Mouse (Mus musculus): ENCODE data around the gene Ccdc187. TPM values are rescaled to one million over a fixed set of nuclear protein-coding genes. Genes with fewer than 3 reads are reported as not detected.

The Ccdc187 gene
- total RNA-seq, 2 experiments from 2014 or later, result not detected

GRCm38 (mm10) chr2:26225242-26225641 lies 69.1 kb downstream of the Ccdc187 start:
- no peak for ATAC-seq (replicated peaks; ENCODE audit: poor library complexity)

GRCm38 (mm10) chr2:26223961-26224360 lies 70.4 kb downstream of the Ccdc187 start:
- no peak for ATAC-seq (replicated peaks; ENCODE audit: poor library complexity)

GRCm38 (mm10) chr2:26214526-26214925 lies 79.8 kb downstream of the Ccdc187 start:
- peak; percentile 96 for ATAC-seq (replicated peaks; ENCODE audit: poor library complexity)

GRCm38 (mm10) chr2:26209566-26209965 lies 84.8 kb downstream of the Ccdc187 start:
- no peak for ATAC-seq (replicated peaks; ENCODE audit: poor library complexity)

DNA sequence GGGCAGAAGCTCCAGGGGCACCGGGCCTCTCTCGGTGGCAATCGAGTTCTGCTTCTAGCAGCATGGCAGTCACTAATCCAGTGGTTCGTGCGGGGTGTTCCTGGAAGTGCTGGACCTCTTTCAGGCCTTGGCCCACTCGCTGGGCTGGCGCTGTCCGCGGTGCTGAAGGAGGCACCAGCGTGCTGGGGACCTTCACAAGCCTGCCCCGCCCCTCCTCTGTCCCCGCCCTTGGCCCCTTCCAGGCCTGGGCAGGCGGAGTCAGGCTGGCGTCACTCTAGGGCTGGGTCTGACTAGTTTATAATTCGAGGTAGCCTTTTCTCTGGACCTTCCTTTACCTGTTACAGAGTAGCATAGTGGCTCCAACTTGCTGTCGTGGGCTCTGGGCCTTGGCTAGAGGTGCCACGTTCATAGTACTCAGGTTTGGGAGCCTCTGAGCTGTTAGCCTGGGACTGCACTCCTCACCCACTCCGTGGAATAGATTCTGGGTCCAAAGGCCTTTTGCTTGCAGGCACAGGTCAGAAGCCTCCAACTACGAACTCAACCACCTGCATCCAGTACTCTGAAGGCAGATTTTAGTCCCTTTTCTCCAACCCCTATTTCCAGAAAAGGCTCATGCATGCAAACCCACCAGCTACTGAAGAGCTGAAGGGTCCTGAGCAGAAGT lies 86.1 kb downstream of the Ccdc187 start, which contains the start of gene Lhx3:
Gene Lhx3, minus strand, starts transcription at position 164 of the 664 bp plus-strand sequence.
- ATAC-seq (replicated peaks; ENCODE audit: poor library complexity), result peak; percentile 95

DNA sequence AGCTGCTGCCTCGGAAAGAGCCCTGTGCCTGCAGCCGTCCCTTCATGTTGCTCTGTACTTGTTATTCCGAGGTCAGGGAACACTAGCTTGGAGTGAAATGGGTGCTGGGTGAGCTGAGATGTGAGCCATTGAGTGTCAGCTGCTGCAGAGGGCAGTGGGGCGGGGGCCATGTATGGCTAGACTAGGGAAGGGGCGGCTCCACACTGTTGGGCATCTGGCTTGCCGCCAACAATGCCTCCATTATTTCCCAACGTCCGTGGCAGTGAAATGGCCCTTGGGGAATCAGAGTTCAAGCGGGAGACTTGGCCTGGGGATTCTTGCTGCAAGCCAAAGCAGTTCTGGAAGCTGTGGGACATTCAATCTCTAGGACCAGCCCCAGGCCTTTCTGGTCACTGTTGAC lies 86.8 kb downstream of the Ccdc187 start:
- no peak for ATAC-seq (replicated peaks; ENCODE audit: poor library complexity)

DNA sequence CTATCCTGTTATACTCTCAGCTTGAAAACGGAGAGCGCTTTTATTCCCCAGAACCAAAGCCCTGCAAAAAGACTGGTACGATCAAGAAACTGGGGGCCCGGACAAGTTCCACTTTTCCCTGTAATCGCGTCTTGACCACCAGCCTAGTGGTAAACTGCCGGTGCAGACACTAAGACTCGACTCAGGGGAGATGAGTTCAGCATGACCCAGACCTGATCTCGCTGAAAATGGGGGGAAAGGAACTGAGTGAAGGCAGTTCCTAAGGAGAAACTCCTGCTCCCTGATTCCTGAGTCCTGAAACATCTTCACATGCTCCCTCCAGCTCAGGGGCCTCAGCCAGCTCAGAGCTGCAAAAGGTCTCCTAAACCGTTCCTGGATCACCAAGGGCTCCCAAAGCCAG lies 88.6 kb downstream of the Ccdc187 start:
- no peak for ATAC-seq (replicated peaks; ENCODE audit: poor library complexity)

- peak; percentile 62 for ATAC-seq (replicated peaks; ENCODE audit: poor library complexity)
These were observed 89.2 kb downstream of the Ccdc187 start for GRCm38 (mm10) chr2:26205126-26205525.

DNA sequence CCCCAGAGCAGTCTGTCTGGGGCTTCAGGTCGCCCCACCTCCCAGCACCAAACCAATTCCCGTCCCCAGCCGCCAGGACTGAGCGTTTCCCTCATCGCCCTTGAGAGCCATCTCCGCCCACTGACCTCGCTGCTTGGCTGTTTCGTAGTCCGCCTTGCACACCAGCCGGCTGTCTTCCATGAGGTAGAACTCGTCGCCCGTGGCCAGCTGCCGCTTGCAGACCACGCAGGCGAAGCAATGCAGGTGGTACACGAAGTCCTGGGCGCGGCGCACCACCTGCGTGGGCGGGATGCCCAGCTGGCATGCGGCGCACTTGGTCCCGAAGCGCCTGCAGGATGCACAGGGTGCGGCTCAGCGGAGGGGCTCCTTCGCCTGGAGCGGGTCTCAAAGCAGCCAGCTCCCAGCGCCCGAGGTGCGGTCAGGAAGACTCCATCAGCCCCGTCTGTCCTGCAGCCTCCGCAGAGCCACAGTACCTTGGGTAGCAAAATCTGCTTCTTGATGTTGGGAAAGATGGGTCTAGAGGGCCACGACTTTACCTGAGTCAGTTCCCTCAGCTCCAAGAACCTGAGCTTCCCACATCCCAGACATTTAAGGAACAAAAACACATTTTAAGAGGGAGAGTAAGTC lies 91.4 kb downstream of the Ccdc187 start:
- no peak for ATAC-seq (replicated peaks; ENCODE audit: poor library complexity)

DNA sequence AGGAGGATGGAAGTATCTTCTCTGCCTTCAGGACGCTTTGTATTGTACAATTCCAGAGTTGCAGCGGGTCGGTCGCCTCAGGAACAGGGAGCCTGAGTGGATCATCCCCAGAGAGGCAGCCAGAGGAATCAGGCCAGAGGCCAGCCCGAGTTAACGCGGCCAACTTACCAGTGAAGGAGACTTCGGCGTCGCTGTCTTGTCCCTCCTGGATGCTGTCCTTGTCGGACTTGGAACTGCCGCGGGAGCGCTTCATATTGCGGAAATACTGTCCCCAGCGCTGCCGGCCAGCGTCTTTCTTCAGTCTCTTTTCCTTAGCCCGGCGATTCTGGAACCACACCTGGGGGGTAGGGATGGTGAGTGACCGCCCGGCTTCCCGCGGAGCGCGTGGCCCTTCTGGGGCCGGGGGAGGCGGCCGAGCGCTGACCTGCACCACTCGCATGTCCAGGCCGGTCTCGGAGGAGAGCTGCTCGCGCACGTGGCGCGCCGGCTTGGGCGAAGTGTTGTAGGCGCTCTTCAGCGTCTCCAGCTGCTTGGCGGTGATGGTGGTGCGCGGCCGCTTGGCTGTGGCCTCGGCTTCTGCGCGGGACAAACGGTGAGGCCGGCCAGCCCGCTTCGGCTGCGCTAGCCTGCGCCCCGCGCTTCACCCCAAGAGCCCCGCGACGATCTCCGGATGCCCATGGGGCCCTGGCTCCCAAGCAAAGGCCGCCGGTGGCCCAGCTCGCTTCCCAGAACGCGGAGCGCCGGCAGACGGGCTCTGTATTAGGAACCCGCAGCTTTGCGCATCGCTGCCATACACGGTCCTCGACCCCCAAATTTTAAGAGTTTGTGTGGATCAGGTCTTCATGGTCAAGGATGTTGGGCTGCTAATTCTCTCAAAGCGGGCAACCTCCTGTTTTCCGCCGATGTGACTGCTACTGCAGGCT lies 92.2 kb downstream of the Ccdc187 start:
- ATAC-seq (replicated peaks; ENCODE audit: poor library complexity), result no peak

- ATAC-seq (replicated peaks; ENCODE audit: poor library complexity), result no peak
These were observed 95.9 kb downstream of the Ccdc187 start for GRCm38 (mm10) chr2:26198488-26198887.

DNA sequence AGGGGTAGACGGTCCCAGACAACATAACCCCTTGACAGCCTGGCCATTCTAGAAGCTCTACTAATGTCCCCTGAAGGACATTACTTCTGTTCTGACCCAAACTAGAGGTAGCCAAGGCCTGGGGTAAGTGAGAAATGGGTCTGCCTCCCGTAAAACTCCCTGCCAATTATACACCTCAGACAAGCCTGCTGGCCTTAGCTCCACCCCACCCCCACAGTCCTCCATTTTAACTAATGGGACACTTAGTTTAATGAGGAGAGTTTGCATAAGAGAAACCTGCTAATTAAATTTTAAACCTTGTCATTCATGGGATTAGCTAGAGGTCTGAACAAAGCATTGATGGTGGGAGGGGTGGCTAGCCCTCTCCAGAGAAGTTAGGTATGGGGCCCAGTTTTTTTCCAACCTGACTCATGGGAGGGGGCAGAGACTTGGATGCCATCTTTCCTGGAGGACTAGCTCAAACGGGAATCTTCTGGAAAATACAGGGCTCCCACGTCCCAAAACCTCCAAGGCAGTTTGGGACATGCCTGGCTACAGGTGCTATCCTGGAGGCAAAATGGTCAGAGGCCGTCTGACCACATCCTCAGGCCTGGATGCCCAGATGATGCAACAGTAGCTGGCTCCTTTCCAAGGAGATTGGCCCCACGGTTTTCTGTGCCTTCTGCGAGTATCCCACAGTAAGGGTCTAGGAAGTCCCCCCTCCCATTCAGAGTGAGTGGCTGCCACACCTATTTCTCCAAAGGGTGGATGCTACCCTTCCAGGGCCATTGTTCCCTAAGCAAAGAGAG lies 99.6 kb downstream of the Ccdc187 start:
- ATAC-seq (replicated peaks; ENCODE audit: poor library complexity), result no peak

Other genes with a start within 250 kb of the Ccdc187 start
- 1.1 and 1.2 TPM in 2 replicates for gene Nacc2, start 171.3 kb downstream of the Ccdc187 start, total RNA-seq (2015)
- gene Nacc2, start 171.3 kb downstream of the Ccdc187 start, total RNA-seq (2017), result 0.67 and 1.2 TPM in 2 replicates
- not detected in 2 replicates for gene Lhx3, start 86.3 kb downstream of the Ccdc187 start, total RNA-seq (2015)
- not detected in 2 replicates for gene Lhx3, start 86.3 kb downstream of the Ccdc187 start, total RNA-seq (2017)
- gene Qsox2, start 57.0 kb downstream of the Ccdc187 start, total RNA-seq (2015), result 6.9 and 10.3 TPM in 2 replicates
- gene Qsox2, start 57.0 kb downstream of the Ccdc187 start, total RNA-seq (2017), result 5.3 and 5.9 TPM in 2 replicates
- 6.7 and 7.1 TPM in 2 replicates for gene Gpsm1, start 21.0 kb upstream of the Ccdc187 start, total RNA-seq (2015)
- 7.4 and 11.9 TPM in 2 replicates for gene Gpsm1, start 21.0 kb upstream of the Ccdc187 start, total RNA-seq (2017)
- 6.4 and 6.8 TPM in 2 replicates for gene Dnlz, start 57.6 kb upstream of the Ccdc187 start, total RNA-seq (2015)
- 5.8 and 6.9 TPM in 2 replicates for gene Dnlz, start 57.6 kb upstream of the Ccdc187 start, total RNA-seq (2017)
- 27.3 and 33.3 TPM in 2 replicates for gene Card9, start 66.4 kb upstream of the Ccdc187 start, total RNA-seq (2015)
- gene Card9, start 66.4 kb upstream of the Ccdc187 start, total RNA-seq (2017), result 99.2 and 121 TPM in 2 replicates
- 15.6 and 23.2 TPM in 2 replicates for gene Snapc4, start 86.1 kb upstream of the Ccdc187 start, total RNA-seq (2015)
- 35.6 and 41.8 TPM in 2 replicates for gene Snapc4, start 86.1 kb upstream of the Ccdc187 start, total RNA-seq (2017)
- 44.4 and 53.5 TPM in 2 replicates for gene Entr1, start 94.8 kb upstream of the Ccdc187 start, total RNA-seq (2015)
- gene Entr1, start 94.8 kb upstream of the Ccdc187 start, total RNA-seq (2017), result 33.6 and 37.9 TPM in 2 replicates
- 36.7 and 50.1 TPM in 2 replicates for gene Pmpca, start 94.8 kb upstream of the Ccdc187 start, total RNA-seq (2015)
- 52.8 and 62.4 TPM in 2 replicates for gene Pmpca, start 94.8 kb upstream of the Ccdc187 start, total RNA-seq (2017)
- gene Inpp5e, start 114.6 kb upstream of the Ccdc187 start, total RNA-seq (2015), result 13.5 and 13.9 TPM in 2 replicates
- 5.3 and 7.1 TPM in 2 replicates for gene Inpp5e, start 114.6 kb upstream of the Ccdc187 start, total RNA-seq (2017)
- 33.9 and 48.3 TPM in 2 replicates for gene Sec16a, start 150.7 kb upstream of the Ccdc187 start, total RNA-seq (2015)
- 23.9 and 29.7 TPM in 2 replicates for gene Sec16a, start 150.7 kb upstream of the Ccdc187 start, total RNA-seq (2017)
- 15.5 and 19.0 TPM in 2 replicates for gene Notch1, start 222.1 kb upstream of the Ccdc187 start, total RNA-seq (2015)
- gene Notch1, start 222.1 kb upstream of the Ccdc187 start, total RNA-seq (2017), result 8.8 and 9.3 TPM in 2 replicates